Mouse (Mus musculus) liver, adult 2 months (tissue): ENCODE results near the gene Ell2. TPM values are rescaled to one million over a fixed set of nuclear protein-coding genes. Genes with fewer than 3 reads are reported as not detected.
A peak's percentile ranks its signal among the peaks of the same experiment; 100 is the strongest.

ENCODE experiments used
- DNase-seq: peaks from one replicate; pipeline ENCODE4 v3.0.0-alpha.2; 2011; ENCODE audit warnings: low read depth, low spot score; ENCODE audit errors: extremely low read depth
- H3K27ac ChIP-seq: fragments of 200-500 bp; replicated peaks from 2 replicates; pipeline ENCODE4 v1.5.1; 2012; ENCODE audit warnings: low read depth, mild to moderate bottlenecking, control low read depth, inconsistent platforms, low read length; ENCODE audit not compliant: insufficient read depth
- H3K27me3 ChIP-seq: fragments of 200-500 bp; 2 replicates; pipeline ENCODE4 v1.6.1; 2012; ENCODE audit warnings: mild to moderate bottlenecking, moderate library complexity, low read length, inconsistent platforms; ENCODE audit not compliant: control insufficient read depth, insufficient read depth
- H3K36me3 ChIP-seq: fragments of 200-500 bp; 2 replicates; pipeline ENCODE4 v1.6.1; 2012; ENCODE audit warnings: low read length, inconsistent platforms; ENCODE audit not compliant: control insufficient read depth, insufficient read depth
- H3K4me1 ChIP-seq: fragments of 200-500 bp; 2 replicates; pipeline ENCODE4 v1.6.1; 2011; ENCODE audit warnings: low read length; ENCODE audit not compliant: control insufficient read depth, insufficient read depth
- H3K4me3 ChIP-seq: fragments of 200-500 bp; 2 replicates; pipeline ENCODE4 v1.5.1; 2011; ENCODE audit warnings: low read depth, mild to moderate bottlenecking, control low read depth, low read length, moderate library complexity; ENCODE audit not compliant: insufficient read depth
- H3K79me2 ChIP-seq: fragments of 200-500 bp; 2 replicates; pipeline ENCODE4 v1.6.1; 2012; ENCODE audit warnings: inconsistent platforms, mild to moderate bottlenecking, low read length, moderate library complexity; ENCODE audit not compliant: control insufficient read depth, insufficient read depth
- H3K9ac ChIP-seq: fragments of 200-500 bp; 2 replicates; pipeline ENCODE4 v1.6.1; 2012; ENCODE audit warnings: low read depth, mild to moderate bottlenecking, control low read depth, inconsistent platforms, low read length
- CTCF ChIP-seq: fragments of 200-500 bp; IDR thresholded peaks from 2 replicates; pipeline ENCODE4 v1.5.1; 2011; ENCODE audit warnings: low read depth, low read length, control low read depth
- POLR2A ChIP-seq: fragments of 200-500 bp; IDR thresholded peaks from 2 replicates; pipeline ENCODE4 v1.6.1; 2011; ENCODE audit warnings: low read length, control low read depth; ENCODE audit not compliant: insufficient read depth; ENCODE audit errors: extremely low read depth
- WGBS: fragments of 180-500 bp; shearing (Covaris S2); methylation state at CpG from one replicate; pipeline ENCODE4 v1.1.7; 2018; 5-methylcytosine and 5-hydroxymethylcytosine counted together
- polyA plus RNA-seq: library from polyadenylated mRNA; depleted of rRNA; stranded (reverse); fragments of >200 nt; gene quantifications from 2 replicates; pipeline ENCODE4 v1.2.3, GENCODE M21; 2012
- total RNA-seq: library from RNA; depleted of rRNA; stranded (reverse); fragments of >200 nt; gene quantifications from 2 replicates; pipeline ENCODE4 v1.2.3, GENCODE M21; 2014

Ell2 gene
- total and polyA plus RNA-seq, 2 experiments: 8.6 to 48.2 TPM

DNA sequence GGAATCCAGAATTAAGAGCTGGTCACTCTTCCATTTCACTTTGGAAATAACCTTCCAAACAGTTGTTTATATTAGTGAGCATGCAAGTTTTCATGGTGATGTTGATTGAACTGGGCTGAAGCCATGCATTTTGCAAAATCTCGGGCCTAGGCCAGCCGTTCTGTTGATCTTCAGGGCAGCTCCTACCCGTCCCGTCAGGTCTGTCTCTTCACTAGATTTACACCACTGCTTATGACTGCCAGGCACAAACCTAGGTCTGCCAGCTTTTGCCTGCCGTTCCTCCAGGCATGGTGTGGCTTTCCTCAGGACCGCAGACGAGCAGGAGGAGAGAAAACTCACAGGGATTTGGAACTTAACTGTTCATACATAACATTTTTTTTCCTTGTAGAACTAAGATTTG is 31.4 kb downstream of the Ell2 start:
- H3K79me2 ChIP-seq: peaks cover 15% of the 10 kb centered on the region; the same call in 1 of the 2 replicates

DNA sequence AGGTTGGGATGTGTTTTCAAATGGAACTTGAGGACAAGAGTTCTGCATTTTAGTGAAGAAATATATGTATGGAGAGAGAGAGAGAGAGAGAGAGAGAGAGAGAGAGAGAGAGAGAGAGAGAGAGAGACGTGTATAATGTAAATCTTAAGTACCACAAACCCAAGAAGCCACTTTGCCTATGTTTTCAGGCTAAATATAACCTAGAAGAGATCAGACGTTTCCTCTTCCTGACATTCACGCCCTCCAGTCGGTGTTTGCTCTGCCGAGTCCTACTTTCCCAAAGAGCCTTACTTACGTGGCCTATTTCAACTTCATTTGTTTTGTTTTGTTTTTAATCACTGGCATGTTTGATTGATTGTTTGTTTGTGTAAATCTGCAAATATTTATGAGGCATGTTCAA is 32.0 kb downstream of the Ell2 start:
- Histone ChIP-seq H3K4me1 (peaks cover 16% of the 10 kb centered on the region), H3K27me3 (no peaks in the 10 kb centered on the region), H3K36me3 (no peaks in the 10 kb centered on the region; the same call in none of the 2 replicates), H3K27ac (no peak overlapping the region), H3K9ac (no peak overlapping the region), H3K4me3 (no peak overlapping the region), H3K79me2 (peaks cover 18% of the 10 kb centered on the region; the same call in 1 of the 2 replicates)
- TF ChIP-seq CTCF (no peak), POLR2A (no peak)
- 16% methylated on average over 6 of the region's 6 CpGs for WGBS
- DNase-seq: no peak

More for the DNA sequence above, 31.4 kb downstream of the Ell2 start:
- peaks cover 14% of the 10 kb centered on the region for H3K4me1 ChIP-seq
- peak; percentile 96 for DNase-seq
- no peaks in the 10 kb centered on the region; the same call in none of the 2 replicates for H3K36me3 ChIP-seq
- no peak overlapping the region for H3K9ac ChIP-seq
- 19% methylated on average over 7 of the region's 7 CpGs for WGBS
- no peak overlapping the region for H3K4me3 ChIP-seq
- H3K27ac ChIP-seq: no peak overlapping the region
- no peaks in the 10 kb centered on the region for H3K27me3 ChIP-seq
- TF ChIP-seq CTCF (no peak), POLR2A (no peak)

DNA sequence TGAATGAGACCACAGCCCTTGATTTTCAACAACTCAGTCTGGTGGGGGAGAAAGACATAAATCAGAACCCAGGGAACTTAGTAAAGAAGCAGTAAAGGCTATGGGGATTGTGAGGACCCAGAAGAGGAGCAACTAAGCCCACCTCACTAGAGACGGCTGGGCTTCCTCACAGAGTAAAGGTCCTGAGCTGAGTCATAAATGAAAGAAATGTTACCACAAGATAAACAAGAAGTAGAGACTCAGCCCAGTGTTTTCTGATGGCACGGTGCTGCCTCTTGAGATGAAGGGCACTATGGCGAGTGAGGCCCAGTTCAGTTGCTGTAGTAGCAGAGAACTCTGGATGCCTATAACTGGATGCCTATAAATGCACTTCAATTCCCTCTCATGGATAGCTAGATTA is 32.4 kb downstream of the Ell2 start:
- H3K36me3 ChIP-seq: no peaks in the 10 kb centered on the region; the same call in none of the 2 replicates
- no peaks in the 10 kb centered on the region for H3K27me3 ChIP-seq
- peaks cover 16% of the 10 kb centered on the region for H3K79me2 ChIP-seq
- peaks cover 16% of the 10 kb centered on the region for H3K4me1 ChIP-seq
- TF ChIP-seq CTCF (no peak), POLR2A (no peak)
- H3K4me3 ChIP-seq: no peak overlapping the region
- H3K27ac ChIP-seq: no peak overlapping the region
- no peak for DNase-seq
- H3K9ac ChIP-seq: no peak overlapping the region
- 35% methylated on average over 3 of the region's 3 CpGs for WGBS

DNA sequence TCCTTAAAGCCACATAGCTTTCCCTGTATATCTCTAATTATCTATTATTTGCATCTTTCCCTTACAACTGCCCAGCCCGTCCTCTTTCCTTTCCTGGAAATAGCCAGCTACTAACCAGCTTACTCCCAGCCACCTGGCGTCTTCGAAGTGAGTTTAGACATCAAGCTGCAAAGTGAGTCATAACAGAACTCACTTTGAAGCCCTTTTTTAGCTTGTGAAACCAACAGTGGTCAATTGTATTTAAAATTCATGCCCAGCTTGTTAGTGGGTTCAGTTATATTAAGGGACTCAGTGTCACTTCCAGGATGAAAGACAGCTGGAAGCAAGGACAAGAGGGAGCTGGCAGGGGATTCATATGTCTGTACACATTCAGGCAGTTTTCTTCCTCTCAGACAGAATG is 33.5 kb downstream of the Ell2 start:
- TF ChIP-seq CTCF (no peak), POLR2A (no peak)
- no peak overlapping the region for H3K9ac ChIP-seq
- no peak for DNase-seq
- H3K27ac ChIP-seq: no peak overlapping the region
- H3K36me3 ChIP-seq: no peaks in the 10 kb centered on the region; the same call in 1 of the 2 replicates
- no peak overlapping the region for H3K4me3 ChIP-seq
- 71% methylated on average over 3 of the region's 3 CpGs for WGBS
- peaks cover 16% of the 10 kb centered on the region for H3K4me1 ChIP-seq
- no peaks in the 10 kb centered on the region for H3K27me3 ChIP-seq
- H3K79me2 ChIP-seq: peaks cover 19% of the 10 kb centered on the region

DNA sequence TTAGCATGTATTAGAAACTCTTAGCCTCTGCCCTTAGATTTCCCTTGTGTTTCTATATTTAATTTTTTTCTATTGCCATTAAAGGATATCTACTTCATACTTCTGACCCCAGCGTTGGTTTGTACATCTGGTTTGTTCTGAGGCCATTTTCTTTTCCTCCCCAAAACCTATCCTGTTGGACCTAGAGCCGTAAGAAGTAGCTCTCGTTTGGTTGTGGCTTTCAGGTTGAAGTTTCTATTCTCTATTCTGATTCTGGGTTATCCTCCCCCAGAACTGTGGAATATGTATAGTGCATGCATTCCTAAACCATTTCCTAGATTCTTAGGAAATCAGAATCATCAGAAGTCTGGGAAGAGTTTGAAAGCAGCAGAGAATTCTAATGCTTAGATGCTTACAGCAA is 34.6 kb downstream of the Ell2 start:
- 94% methylated on average over 3 of the region's 3 CpGs for WGBS
- no peak overlapping the region for H3K4me3 ChIP-seq
- H3K79me2 ChIP-seq: peaks cover 19% of the 10 kb centered on the region
- no peak overlapping the region for H3K27ac ChIP-seq
- no peaks in the 10 kb centered on the region for H3K27me3 ChIP-seq
- TF ChIP-seq CTCF (no peak), POLR2A (no peak)
- H3K36me3 ChIP-seq: peaks cover 2% of the 10 kb centered on the region
- no peak overlapping the region for H3K9ac ChIP-seq
- DNase-seq: no peak
- peaks cover 16% of the 10 kb centered on the region for H3K4me1 ChIP-seq
